Comparison of ENCODE assay signal across 8 mouse cellular contexts in the genomic region with DNA sequence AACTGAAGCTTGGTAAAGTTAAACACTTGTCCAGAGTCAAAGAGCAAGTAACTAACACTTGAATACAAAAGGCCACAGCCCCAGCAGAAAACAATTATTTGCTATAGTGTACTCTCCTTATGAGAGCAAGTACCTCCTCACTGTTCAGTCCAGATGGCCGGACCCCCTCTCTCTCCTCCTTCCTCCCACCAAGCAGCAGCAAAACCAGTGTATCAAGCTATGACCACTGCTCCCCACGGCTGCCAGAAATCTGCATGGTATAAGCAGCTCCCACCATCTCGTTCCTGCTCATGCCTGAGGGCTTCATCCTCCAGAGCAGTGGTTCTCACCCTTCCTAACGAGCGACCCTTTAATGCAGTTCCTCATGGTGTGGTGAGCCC. TPM values are rescaled to one million over a fixed set of nuclear protein-coding genes. Genes with fewer than 3 reads are reported as not detected.
DNase-seq lines count a peak whose midpoint lies in the region; ATAC-seq and TF ChIP-seq lines count a peak whose summit lies in the region.

No protein-coding gene starts in this region.

- H3K4me2 ChIP-seq in kidney, embryonic 15.5 days, result no peak overlapping the region
- no peak overlapping the region for H3K4me2 ChIP-seq in embryonic facial prominence, embryonic 13.5 days
- H3K4me2 ChIP-seq in liver, embryonic 14.5 days (ENCODE audit: low read depth), result peak overlapping the region; percentile 33

- TF ChIP-seq POLR2A in bone marrow macrophage, adult 2 months (IDR thresholded peaks at IDR 0.05; ENCODE audit: borderline replicate concordance, low read depth, low read length), result no peak

- TF ChIP-seq CTCF in bone marrow macrophage, adult 2 months (IDR thresholded peaks at IDR 0.05; ENCODE audit: low read depth, low read length), result no peak
- no peak for TF ChIP-seq CTCF in liver, embryonic 14.5 days (IDR thresholded peaks at IDR 0.05; ENCODE audit: low read depth)

- no peak overlapping the region for H3K4me3 ChIP-seq in kidney, embryonic 15.5 days (replicated peaks)
- no peak overlapping the region for H3K4me3 ChIP-seq in bone marrow macrophage, adult 2 months (ENCODE audit: insufficient read depth, low read length)
- H3K4me3 ChIP-seq in embryonic facial prominence, embryonic 13.5 days, result no peak overlapping the region
- no peak overlapping the region for H3K4me3 ChIP-seq in liver, embryonic 14.5 days (ENCODE audit: insufficient read depth in 1 of 2, low read depth in 2 of 2, low read length in 2 of 2)

- no peak for DNase-seq in kidney, adult 9 months
- DNase-seq in liver, embryonic 14.5 days (ENCODE audit: low read depth in 3 of 3, low spot score in 3 of 3), result no peak
- DNase-seq in adrenal gland, postnatal 4 days (ENCODE audit: low spot score in 2 of 2), result no peak

- no peak; the same call in 1 of the 2 replicates for ATAC-seq in kidney, embryonic 15.5 days (replicated peaks; ENCODE audit: low FRiP score)
- no peak for ATAC-seq in embryonic facial prominence, embryonic 13.5 days (ENCODE audit: insufficient number of reproducible peaks, insufficient read depth, low FRiP score, low TSS enrichment, low read depth)
- ATAC-seq in liver, embryonic 14.5 days (ENCODE audit: insufficient read depth), result no peak
- no peak for ATAC-seq in erythroblast, adult 5-6 weeks (replicated peaks; ENCODE audit: low FRiP score, poor library complexity, severe bottlenecking)
- ATAC-seq in CD4-positive, CD25-positive, alpha-beta regulatory T cell, adult 4 months, result no peak

- H3K36me3 ChIP-seq in kidney, embryonic 15.5 days, result peaks cover 6% of the 10 kb centered on the region; the same call in 1 of the 2 replicates
- peaks cover 6% of the 10 kb centered on the region; the same call in 1 of the 2 replicates for H3K36me3 ChIP-seq in embryonic facial prominence, embryonic 13.5 days
- H3K36me3 ChIP-seq in liver, embryonic 14.5 days (replicated peaks; ENCODE audit: control insufficient read depth, insufficient read depth, low read depth), result peaks cover 26% of the 10 kb centered on the region

- H3K9ac ChIP-seq in kidney, embryonic 15.5 days, result no peak overlapping the region
- H3K9ac ChIP-seq in embryonic facial prominence, embryonic 13.5 days, result peak overlapping the region; percentile 44; the same call in 1 of the 2 replicates
- H3K9ac ChIP-seq in liver, embryonic 14.5 days (replicated peaks), result peak overlapping the region; percentile 47

- peaks cover 49% of the 10 kb centered on the region for H3K4me1 ChIP-seq in kidney, embryonic 15.5 days
- H3K4me1 ChIP-seq in bone marrow macrophage, adult 2 months (ENCODE audit: control insufficient read depth, insufficient read depth, low read length), result peaks cover 75% of the 10 kb centered on the region
- H3K4me1 ChIP-seq in embryonic facial prominence, embryonic 13.5 days, result peaks cover 24% of the 10 kb centered on the region
- peaks cover 71 to 78% of the 10 kb centered on the region in 2 experiments for H3K4me1 ChIP-seq in liver, embryonic 14.5 days (replicated peaks; ENCODE audit: control insufficient read depth in 2 of 2, insufficient read depth in 2 of 2, low read length in 1 of 2)

- H3K9me3 ChIP-seq in kidney, embryonic 15.5 days (replicated peaks), result no peaks in the 10 kb centered on the region
- H3K9me3 ChIP-seq in embryonic facial prominence, embryonic 13.5 days, result no peaks in the 10 kb centered on the region
- no peaks in the 10 kb centered on the region for H3K9me3 ChIP-seq in liver, embryonic 14.5 days (ENCODE audit: control insufficient read depth, low read length)

- H3K27ac ChIP-seq in kidney, embryonic 15.5 days, result peak overlapping the region; percentile 90
- H3K27ac ChIP-seq in bone marrow macrophage, adult 2 months (ENCODE audit: insufficient read depth, low read depth, low read length), result peak overlapping the region; percentile 89
- H3K27ac ChIP-seq in embryonic facial prominence, embryonic 13.5 days, result peak overlapping the region; percentile 56
- H3K27ac ChIP-seq in liver, embryonic 14.5 days, result peak overlapping the region; percentile 72

- TF ChIP-seq EP300 in liver, embryonic 14.5 days (IDR thresholded peaks at IDR 0.05; ENCODE audit: low read depth), result no peak

- no peaks in the 10 kb centered on the region for H3K27me3 ChIP-seq in kidney, embryonic 15.5 days
- no peaks in the 10 kb centered on the region for H3K27me3 ChIP-seq in embryonic facial prominence, embryonic 13.5 days
- H3K27me3 ChIP-seq in liver, embryonic 14.5 days (ENCODE audit: control insufficient read depth, insufficient read depth, low read length), result no peaks in the 10 kb centered on the region

- 37% methylated on average over 5 of the region's 5 CpGs for WGBS in kidney, embryonic 15.5 days
- 29% methylated on average over 5 of the region's 5 CpGs for WGBS in embryonic facial prominence, embryonic 13.5 days
- 62% methylated on average over 5 of the region's 5 CpGs for WGBS in liver, embryonic 14.5 days (ENCODE audit: insufficient replicate concordance)

RNA-seq across cellular contexts. Expression of a gene that starts 26.4 kb away (rescaled TPM):
- 99.5 and 106 TPM in 2 replicates for polyA plus RNA-seq in kidney, embryonic 15.5 days (2015; fragmentation: Nextera tagmentation; extraction: Ambion mirVana)
- 29.0 and 30.8 TPM in 2 replicates for polyA plus RNA-seq in bone marrow macrophage, adult 2 months (2012; ENCODE audit: insufficient read depth, insufficient read length, missing spikeins)
- polyA plus RNA-seq in embryonic facial prominence, embryonic 13.5 days (2015; fragmentation: Nextera tagmentation; extraction: Ambion mirVana), result 100 and 102 TPM in 2 replicates
- polyA plus RNA-seq in liver, embryonic 14.5 days (2012; rRNA removed), result 72.2 and 81.6 TPM in 2 replicates
- polyA plus RNA-seq in liver, embryonic 14.5 days (2014; fragmentation: Nextera tagmentation; extraction: Ambion mirVana), result 172 and 186 TPM in 2 replicates
- 543 and 572 TPM in 2 replicates for total RNA-seq in erythroblast, adult 5-6 weeks (2015; ENCODE audit: low replicate concordance)
- total RNA-seq in erythroblast, adult 5-6 weeks (2017; ENCODE audit: low replicate concordance), result 807 and 937 TPM in 2 replicates
- polyA plus RNA-seq in CD4-positive, CD25-positive, alpha-beta regulatory T cell, adult 4 months (2017; shearing (Covaris generic)), result 10 to 100 TPM; 55.5 to 75.0 TPM
- 10 to 100 TPM; 63.5 to 64.6 TPM for total RNA-seq in adrenal gland, postnatal 4 days (2021)

RNA-seq across cellular contexts. Expression of a gene that starts 42.7 kb away (rescaled TPM):
- polyA plus RNA-seq in kidney, embryonic 15.5 days (2015; fragmentation: Nextera tagmentation; extraction: Ambion mirVana), result 88.5 and 98.2 TPM in 2 replicates
- polyA plus RNA-seq in bone marrow macrophage, adult 2 months (2012; ENCODE audit: insufficient read depth, insufficient read length, missing spikeins), result 35.1 and 38.3 TPM in 2 replicates
- polyA plus RNA-seq in embryonic facial prominence, embryonic 13.5 days (2015; fragmentation: Nextera tagmentation; extraction: Ambion mirVana), result 86.4 and 86.6 TPM in 2 replicates
- 25.1 and 47.1 TPM in 2 replicates for polyA plus RNA-seq in liver, embryonic 14.5 days (2012; rRNA removed)
- polyA plus RNA-seq in liver, embryonic 14.5 days (2014; fragmentation: Nextera tagmentation; extraction: Ambion mirVana), result 80.9 and 82.6 TPM in 2 replicates
- 39.8 and 43.9 TPM in 2 replicates for total RNA-seq in erythroblast, adult 5-6 weeks (2015; ENCODE audit: low replicate concordance)
- 53.4 and 65.9 TPM in 2 replicates for total RNA-seq in erythroblast, adult 5-6 weeks (2017; ENCODE audit: low replicate concordance)
- polyA plus RNA-seq in CD4-positive, CD25-positive, alpha-beta regulatory T cell, adult 4 months (2017; shearing (Covaris generic)), result 1 to 10 TPM; 4.0 to 9.7 TPM
- 10 to 100 TPM; 31.7 to 39.7 TPM for total RNA-seq in adrenal gland, postnatal 4 days (2021)

RNA-seq across cellular contexts. Expression of a gene that starts 51.1 kb away (rescaled TPM):
- polyA plus RNA-seq in kidney, embryonic 15.5 days (2015; fragmentation: Nextera tagmentation; extraction: Ambion mirVana), result 16.4 and 20.9 TPM in 2 replicates
- polyA plus RNA-seq in bone marrow macrophage, adult 2 months (2012; ENCODE audit: insufficient read depth, insufficient read length, missing spikeins), result not detected in 2 replicates
- polyA plus RNA-seq in embryonic facial prominence, embryonic 13.5 days (2015; fragmentation: Nextera tagmentation; extraction: Ambion mirVana), result 29.3 and 29.8 TPM in 2 replicates
- polyA plus RNA-seq in liver, embryonic 14.5 days (2012; rRNA removed), result 0.51 and 0.92 TPM in 2 replicates
- polyA plus RNA-seq in liver, embryonic 14.5 days (2014; fragmentation: Nextera tagmentation; extraction: Ambion mirVana), result 0.47 and 0.51 TPM in 2 replicates
- not detected in 2 replicates for total RNA-seq in erythroblast, adult 5-6 weeks (2015; ENCODE audit: low replicate concordance)
- total RNA-seq in erythroblast, adult 5-6 weeks (2017; ENCODE audit: low replicate concordance), result not detected in 2 replicates
- polyA plus RNA-seq in CD4-positive, CD25-positive, alpha-beta regulatory T cell, adult 4 months (2017; shearing (Covaris generic)), result under 1 TPM in 1 of 2 experiments, not detected in 1; 0.46 TPM
- 1 to 10 TPM; 4.2 to 4.9 TPM for total RNA-seq in adrenal gland, postnatal 4 days (2021)
